Mouse (Mus musculus) embryo, embryonic 10 days (tissue): Measurements from ENCODE around the gene Rbm15.

Source experiments
- DNase-seq: peaks from one replicate; pipeline ENCODE4 v3.0.0-alpha.2; 2015; ENCODE audit warnings: low spot score

The Rbm15 gene

DNA sequence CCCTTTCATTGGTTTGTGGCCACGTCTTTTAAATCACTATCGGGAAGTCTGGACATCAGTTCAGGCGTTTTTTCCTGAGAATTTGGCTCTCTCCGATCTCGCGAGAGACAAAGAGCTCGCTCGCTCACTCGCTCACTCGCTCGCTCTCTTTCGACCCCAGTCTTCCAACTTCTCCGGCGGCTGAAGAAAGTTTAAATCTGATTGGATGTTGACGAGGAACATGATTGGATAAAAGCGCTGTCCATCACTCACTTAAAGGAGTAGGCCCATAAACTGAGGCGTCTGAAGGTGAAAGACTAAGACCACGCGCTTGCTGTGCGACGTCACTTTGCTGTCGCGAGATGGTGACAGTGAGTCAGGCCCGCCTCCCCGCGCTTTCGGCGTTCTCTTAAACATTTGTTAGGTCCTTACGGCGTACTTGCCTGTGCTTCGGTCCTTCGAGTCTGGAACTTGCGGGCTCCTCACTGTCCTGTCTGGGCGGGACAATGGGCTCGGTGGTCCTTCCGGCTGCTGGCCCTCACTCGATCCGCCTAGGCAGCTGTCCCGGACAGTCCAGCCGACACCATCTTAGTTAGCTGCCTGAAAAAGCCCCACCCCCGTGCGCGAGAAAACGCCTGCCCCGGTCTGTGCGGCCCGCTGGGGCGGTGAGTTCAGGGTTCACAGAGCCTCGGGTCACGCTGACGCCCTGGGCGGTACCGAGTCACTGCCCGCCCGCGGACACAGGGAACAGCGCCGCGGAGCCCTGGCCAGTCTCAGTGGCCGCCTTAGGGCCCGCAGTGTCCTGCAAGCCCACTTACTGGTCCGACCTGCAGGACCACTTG lies at the start of gene Rbm15:
Gene Rbm15 (minus strand): TSS at position 293 of the 821 bp plus-strand sequence.
- peak; percentile 99 for DNase-seq

DNA sequence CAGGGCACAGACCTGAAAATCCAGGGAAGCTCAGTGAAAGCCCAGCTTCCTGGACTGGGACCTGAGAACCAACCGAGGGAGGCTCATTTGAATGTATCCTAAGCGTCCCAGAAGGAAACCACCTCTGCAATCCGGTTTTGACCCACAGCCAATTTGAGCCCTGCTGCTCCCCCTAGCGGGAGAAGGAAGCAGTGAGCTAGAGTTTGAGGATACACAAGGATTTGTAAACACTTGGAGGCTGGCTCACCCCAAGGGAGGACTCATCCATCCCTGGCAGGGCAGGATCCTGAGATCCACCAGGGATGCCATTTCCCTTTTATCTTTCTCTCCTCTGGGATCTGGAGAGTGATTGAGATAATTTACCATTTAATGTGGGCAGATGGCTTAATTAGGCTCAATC lies 45.9 kb upstream of the Rbm15 start:
- peak; percentile 79 for DNase-seq

DNA sequence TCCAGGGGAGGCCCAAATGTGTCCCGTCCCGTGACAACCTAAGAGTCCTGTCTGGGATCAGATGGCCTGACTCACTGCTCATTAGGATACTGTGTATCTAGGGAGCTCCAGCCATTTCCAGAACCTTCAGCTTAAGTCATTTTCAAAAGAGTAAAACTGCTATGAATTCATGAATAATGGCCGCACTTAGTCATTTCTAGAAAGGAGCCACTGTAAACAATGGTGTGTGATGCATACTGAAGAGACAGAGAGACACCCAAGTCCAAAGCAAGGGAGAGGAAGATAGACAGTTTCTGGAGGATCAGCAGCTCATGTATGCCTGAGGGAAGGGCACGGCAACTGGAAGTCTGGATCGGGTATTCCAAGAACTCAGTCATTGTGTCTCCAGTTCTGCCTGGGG lies 45.2 kb upstream of the Rbm15 start:
- no peak for DNase-seq

DNA sequence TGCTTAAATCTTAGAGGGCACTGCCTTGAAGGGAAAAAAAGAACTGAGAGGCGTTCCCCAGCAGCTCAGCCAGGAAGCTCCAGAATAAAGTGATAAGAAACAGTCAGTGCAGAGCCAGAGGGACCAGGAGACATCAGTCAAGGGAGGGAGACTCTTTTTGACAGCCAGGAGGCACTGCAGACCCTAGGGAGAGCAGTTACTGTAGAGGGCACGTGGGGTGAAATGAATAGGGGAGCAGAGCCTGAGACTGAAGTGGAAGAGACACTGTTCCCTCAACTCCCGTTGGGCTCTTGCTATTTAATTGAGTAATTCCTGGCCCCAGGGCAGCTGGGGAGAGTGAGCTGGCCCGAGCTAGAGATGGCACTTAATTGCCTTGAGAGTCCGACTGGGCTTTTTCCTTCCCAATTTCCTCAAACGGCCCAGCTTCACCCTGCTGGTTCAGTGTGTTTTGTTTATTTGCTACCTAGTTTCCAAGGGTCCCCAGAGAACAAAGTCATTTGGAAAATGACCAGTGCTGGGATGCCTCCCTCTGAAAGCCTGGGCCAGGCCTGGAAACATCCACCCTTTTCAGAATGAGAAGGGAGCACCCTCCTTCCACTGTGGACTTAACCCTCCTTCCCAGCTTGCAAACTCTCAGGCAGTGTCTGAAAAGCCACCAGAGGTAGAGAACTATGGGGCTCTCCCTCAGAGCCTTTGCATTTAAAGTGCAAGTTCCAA lies 41.6 kb upstream of the Rbm15 start:
- peak; percentile 25 for DNase-seq

DNA sequence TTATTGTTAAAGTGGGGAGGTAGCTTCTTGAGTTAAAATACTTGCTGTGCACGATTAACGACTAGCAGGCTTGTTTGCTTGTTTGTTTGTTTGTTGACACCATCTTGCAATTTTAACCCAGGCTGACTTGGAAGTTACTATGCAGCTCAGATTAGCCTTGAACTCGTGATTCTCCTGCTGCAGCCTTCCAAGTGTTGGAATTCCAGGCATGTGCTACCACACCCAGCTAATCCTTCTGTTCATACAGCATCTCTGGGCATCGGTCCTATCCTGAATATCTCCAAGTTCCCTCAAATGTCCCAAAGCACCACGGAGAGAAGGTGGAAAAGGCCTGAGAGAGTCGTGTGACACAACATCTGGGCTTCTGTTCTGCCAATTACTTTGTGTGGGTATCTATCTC lies 35.7 kb upstream of the Rbm15 start:
- DNase-seq = no peak

GRCm38 (mm10) chr3:107367938-107368599 lies 34.6 kb upstream of the Rbm15 start:
- DNase-seq = no peak

GRCm38 (mm10) chr3:107365341-107365740 lies 31.9 kb upstream of the Rbm15 start:
- DNase-seq = no peak

- DNase-seq = no peak
Observed at GRCm38 (mm10) chr3:107363391-107363790, 29.9 kb upstream of the Rbm15 start.

DNA sequence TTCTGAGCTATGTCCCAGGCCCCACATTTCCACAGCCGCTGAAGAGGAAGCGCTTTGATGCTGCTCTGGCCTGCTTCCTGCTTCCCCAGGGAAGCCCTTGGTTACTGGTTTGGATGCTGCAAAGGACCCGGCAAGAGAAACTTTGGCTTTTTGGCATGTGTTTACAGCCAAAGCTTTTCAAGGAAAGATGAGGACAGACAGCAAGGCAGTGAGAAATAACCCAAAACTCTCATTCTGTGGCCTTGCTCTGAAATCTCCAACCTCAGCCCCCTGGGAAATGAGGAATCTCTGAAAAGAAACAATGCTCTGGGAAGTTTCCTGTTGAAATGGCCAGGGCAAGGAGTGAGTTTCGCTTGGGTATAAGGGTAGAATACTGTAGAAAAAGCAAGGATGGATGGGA lies 26.9 kb upstream of the Rbm15 start:
- DNase-seq = no peak

- DNase-seq = no peak
Observed at GRCm38 (mm10) chr3:107357700-107358234, 24.3 kb upstream of the Rbm15 start.

DNA sequence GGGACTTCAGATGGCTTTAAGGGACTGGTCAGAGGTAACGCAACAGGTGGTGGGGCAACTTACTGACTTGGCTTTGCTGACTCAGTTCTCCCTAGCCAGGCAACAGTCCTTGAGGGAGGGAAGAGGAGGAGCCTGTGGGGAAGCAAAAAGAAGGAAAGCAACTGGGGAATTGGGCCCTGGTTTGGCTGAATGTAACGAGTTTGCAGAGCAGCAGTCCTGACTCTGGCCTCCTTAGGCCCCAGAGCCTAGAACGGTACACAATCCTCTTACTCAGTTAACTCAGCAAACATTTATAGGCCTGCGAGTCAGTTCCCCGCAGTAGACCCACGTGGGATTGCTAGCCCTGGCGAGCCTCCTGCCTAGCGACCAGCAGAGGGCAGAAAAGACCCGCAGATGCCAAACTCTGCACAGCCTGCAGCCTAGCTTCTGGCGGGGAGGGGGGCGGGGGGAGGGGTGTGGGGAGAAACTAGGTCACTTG lies 23.5 kb upstream of the Rbm15 start:
- DNase-seq = peak; percentile 74

GRCm38 (mm10) chr3:107355618-107356260 lies 22.3 kb upstream of the Rbm15 start:
- no peak for DNase-seq

GRCm38 (mm10) chr3:107351706-107352105 lies 18.2 kb upstream of the Rbm15 start:
- DNase-seq = no peak

GRCm38 (mm10) chr3:107349006-107349405 lies 15.5 kb upstream of the Rbm15 start:
- no peak for DNase-seq

DNA sequence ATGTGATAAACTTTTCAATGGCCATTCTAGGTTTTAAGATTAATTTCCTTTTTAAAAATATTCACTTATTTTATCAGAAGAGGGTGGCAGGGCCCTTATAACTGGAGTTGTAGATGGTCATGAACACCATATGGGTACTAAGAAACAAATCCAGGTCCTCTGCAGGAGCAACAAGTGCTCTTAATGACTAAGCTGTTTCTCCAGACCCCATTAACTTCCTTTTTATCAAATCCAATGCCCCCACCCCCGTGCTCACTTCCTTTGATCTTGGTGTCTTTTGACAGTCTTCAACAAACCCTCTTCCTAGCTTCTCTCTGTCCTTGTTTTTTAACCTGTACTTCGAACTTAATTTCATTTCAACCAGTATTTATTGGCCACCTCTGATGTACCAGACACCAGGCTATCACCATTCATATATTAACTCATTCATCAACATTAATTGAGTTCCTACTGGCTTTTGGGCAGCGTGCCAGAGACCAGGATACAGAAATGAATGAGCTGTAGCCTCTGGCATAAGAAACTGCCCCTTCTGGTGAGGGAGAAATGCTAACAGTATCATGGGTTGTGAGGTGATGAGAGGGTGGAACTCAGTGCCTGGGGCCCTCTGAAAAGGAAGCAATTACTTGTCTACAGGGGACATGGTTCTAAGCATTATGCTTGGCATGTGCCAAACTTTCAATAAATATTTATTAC lies 11.7 kb upstream of the Rbm15 start:
- DNase-seq = no peak

DNA sequence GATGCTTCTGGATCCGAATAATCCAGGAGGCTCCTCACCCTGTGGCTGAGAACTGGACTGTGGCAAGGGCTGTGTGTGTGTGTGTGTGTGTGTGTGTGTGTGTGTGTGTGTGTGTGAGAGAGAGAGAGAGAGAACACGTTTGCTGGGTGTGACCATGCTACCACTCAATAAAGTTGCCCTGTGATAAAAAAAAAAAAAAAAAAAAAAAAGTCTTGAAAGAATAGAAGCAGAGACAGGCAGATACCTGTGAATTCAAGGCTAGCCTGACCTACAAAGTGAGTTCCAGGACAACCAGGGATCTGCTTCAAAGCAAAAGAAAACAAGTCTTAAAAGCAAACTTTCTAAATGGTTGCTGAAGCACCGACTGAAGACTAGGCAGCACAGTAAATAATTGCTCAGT lies 10.5 kb upstream of the Rbm15 start:
- no peak for DNase-seq

- DNase-seq = peak; percentile 49
Observed at GRCm38 (mm10) chr3:107334202-107334934, 895 bp upstream of the Rbm15 start.

- peak; percentile 100 for DNase-seq
Observed at GRCm38 (mm10) chr3:107332960-107333380, 503 bp downstream of the Rbm15 start.

- peak; percentile 64 for DNase-seq
Observed at GRCm38 (mm10) chr3:107332127-107332959, 1.1 kb downstream of the Rbm15 start.

DNA sequence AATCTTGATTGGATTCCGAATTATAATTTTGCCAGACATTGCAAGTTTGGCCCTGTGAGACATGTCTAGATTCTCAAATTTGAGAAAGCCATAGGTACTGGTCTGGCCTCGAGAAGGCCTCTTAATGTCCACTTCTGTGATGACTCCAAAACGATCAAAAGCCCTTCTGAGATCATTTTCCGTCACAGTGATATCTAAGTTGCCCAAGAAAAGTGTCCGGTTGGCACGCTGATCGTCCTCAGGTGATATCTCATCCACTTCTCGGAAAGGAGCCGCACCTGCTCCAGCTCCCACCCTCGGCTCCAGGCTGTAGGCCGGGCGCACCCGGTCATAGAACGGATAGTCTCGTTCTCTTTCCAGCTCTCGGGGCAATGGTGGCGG lies 1.7 kb downstream of the Rbm15 start:
- no peak for DNase-seq
